Mouse (Mus musculus): Measurements from ENCODE around the gene Mrpl18. TPM values are rescaled to one million over a fixed set of nuclear protein-coding genes. Genes with fewer than 3 reads are reported as not detected.

Gene Mrpl18
- 151 TPM for polyA plus RNA-seq (2014; fragmentation: Illumina TruSeq; extraction: RNeasy Lipid Tissue Mini Kit (QIAGEN cat#74804); ENCODE audit: low replicate concordance)

GRCm38 (mm10) chr17:12915881-12916583, at the start of gene Mrpl18:
Mrpl18 (minus strand) TSS chr17:12916345.

GRCm38 (mm10) chr17:12960331-12960873, 44.3 kb upstream of the Mrpl18 start, which contains the start of gene Acat2:
Acat2 (minus strand) TSS chr17:12960747.

GRCm38 (mm10) chr17:12940151-12940805, 24.1 kb upstream of the Mrpl18 start, which contains the start of gene Acat3:
Acat3 (minus strand) TSS chr17:12940600.

GRCm38 (mm10) chr17:12915488-12915880, 661 bp downstream of the Mrpl18 start, which contains the start of gene Tcp1:
Tcp1 (plus strand) TSS chr17:12915701.

GRCm38 (mm10) chr17:12909361-12910280, 6.5 kb downstream of the Mrpl18 start, which contains the start of gene Pnldc1:
Pnldc1 (minus strand) TSS chr17:12910230.

GRCm38 (mm10) chr17:12875734-12876133, 40.4 kb downstream of the Mrpl18 start, which contains the start of gene Mrgprh:
Mrgprh (plus strand) TSS chr17:12876034.

GRCm38 (mm10) chr17:12868043-12868442, 48.1 kb downstream of the Mrpl18 start, which contains the start of gene Mas1:
Mas1 (minus strand) TSS chr17:12868143.

Other genes with a start within 250 kb of the Mrpl18 start
- gene Slc22a1, start 240.5 kb downstream of the Mrpl18 start, polyA plus RNA-seq (2014; fragmentation: Illumina TruSeq; extraction: RNeasy Lipid Tissue Mini Kit (QIAGEN cat#74804); ENCODE audit: low replicate concordance): 6.2 TPM
- 7.7 TPM for gene Igf2r, start 146.7 kb downstream of the Mrpl18 start, polyA plus RNA-seq (2014; fragmentation: Illumina TruSeq; extraction: RNeasy Lipid Tissue Mini Kit (QIAGEN cat#74804); ENCODE audit: low replicate concordance)
- not detected for gene Mas1, start 48.2 kb downstream of the Mrpl18 start, polyA plus RNA-seq (2014; fragmentation: Illumina TruSeq; extraction: RNeasy Lipid Tissue Mini Kit (QIAGEN cat#74804); ENCODE audit: low replicate concordance)
- not detected for gene Mrgprh, start 40.3 kb downstream of the Mrpl18 start, polyA plus RNA-seq (2014; fragmentation: Illumina TruSeq; extraction: RNeasy Lipid Tissue Mini Kit (QIAGEN cat#74804); ENCODE audit: low replicate concordance)
- gene Pnldc1, start 6.1 kb downstream of the Mrpl18 start, polyA plus RNA-seq (2014; fragmentation: Illumina TruSeq; extraction: RNeasy Lipid Tissue Mini Kit (QIAGEN cat#74804); ENCODE audit: low replicate concordance): 0.67 TPM
- 339 TPM for gene Tcp1, start 644 bp downstream of the Mrpl18 start, polyA plus RNA-seq (2014; fragmentation: Illumina TruSeq; extraction: RNeasy Lipid Tissue Mini Kit (QIAGEN cat#74804); ENCODE audit: low replicate concordance)
- 0.93 TPM for gene Acat3, start 24.3 kb upstream of the Mrpl18 start, polyA plus RNA-seq (2014; fragmentation: Illumina TruSeq; extraction: RNeasy Lipid Tissue Mini Kit (QIAGEN cat#74804); ENCODE audit: low replicate concordance)
- gene Acat2, start 44.4 kb upstream of the Mrpl18 start, polyA plus RNA-seq (2014; fragmentation: Illumina TruSeq; extraction: RNeasy Lipid Tissue Mini Kit (QIAGEN cat#74804); ENCODE audit: low replicate concordance): 25.3 TPM
- gene Wtap, start 77.8 kb upstream of the Mrpl18 start, polyA plus RNA-seq (2014; fragmentation: Illumina TruSeq; extraction: RNeasy Lipid Tissue Mini Kit (QIAGEN cat#74804); ENCODE audit: low replicate concordance): 207 TPM
- 76.6 TPM for gene Sod2, start 90.5 kb upstream of the Mrpl18 start, polyA plus RNA-seq (2014; fragmentation: Illumina TruSeq; extraction: RNeasy Lipid Tissue Mini Kit (QIAGEN cat#74804); ENCODE audit: low replicate concordance)
- not detected for gene Gpr31b, start 136.0 kb upstream of the Mrpl18 start, polyA plus RNA-seq (2014; fragmentation: Illumina TruSeq; extraction: RNeasy Lipid Tissue Mini Kit (QIAGEN cat#74804); ENCODE audit: low replicate concordance)
- gene Tcp10b, start 144.8 kb upstream of the Mrpl18 start, polyA plus RNA-seq (2014; fragmentation: Illumina TruSeq; extraction: RNeasy Lipid Tissue Mini Kit (QIAGEN cat#74804); ENCODE audit: low replicate concordance): 0.30 TPM
- 9.6 TPM for gene Unc93a, start 215.5 kb upstream of the Mrpl18 start, polyA plus RNA-seq (2014; fragmentation: Illumina TruSeq; extraction: RNeasy Lipid Tissue Mini Kit (QIAGEN cat#74804); ENCODE audit: low replicate concordance)

All from small intestine, adult 10 weeks (tissue).